Mouse (Mus musculus): ENCODE data around the gene Pard3.

DNA sequence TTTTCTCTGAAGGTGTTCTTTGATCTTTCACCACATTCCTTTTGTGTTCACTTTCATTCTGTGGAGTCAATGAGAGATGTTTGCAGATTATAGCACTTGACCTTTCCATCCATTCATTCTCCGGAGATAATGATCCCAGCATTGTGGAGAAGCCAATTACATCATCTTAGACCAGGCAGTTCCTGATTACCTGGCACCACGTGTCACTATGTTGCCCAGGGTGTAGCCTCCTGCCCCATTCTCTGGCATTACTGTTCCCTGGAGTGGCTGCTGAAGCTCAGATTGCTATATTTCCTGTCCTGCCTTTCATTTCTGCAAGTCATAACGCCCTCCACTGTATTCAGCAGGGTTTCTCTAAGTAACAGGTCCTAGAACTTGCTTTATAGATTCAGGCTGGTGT is 304.7 kb downstream of the Pard3 start:
- TF ChIP-seq CTCF (IDR thresholded peaks at IDR 0.05; ENCODE audit: borderline replicate concordance, insufficient read depth, low read depth, low read length) (no peak), POLR2A (IDR thresholded peaks at IDR 0.05; ENCODE audit: borderline replicate concordance, insufficient read depth, low read length) (no peak)

Data from cerebellum, adult 2 months (tissue).